Mouse (Mus musculus) forebrain, embryonic 10.5 days (tissue): ENCODE measurements around the gene Fbxl7. TPM values are rescaled to one million over a fixed set of nuclear protein-coding genes. Genes with fewer than 3 reads are reported as not detected.

Experiments
- DNase-seq: peaks from one replicate; pipeline ENCODE4 v3.0.0-alpha.2; 2017; ENCODE audit warnings: low spot score; ENCODE audit errors: extremely low spot score
- H3K27ac ChIP-seq: fragments of 300-500 bp; sonication (generic); 2 replicates; pipeline ENCODE4 v1.5.1; 2016; ENCODE audit warnings: mild to moderate bottlenecking
- H3K27me3 ChIP-seq: fragments of 300-500 bp; sonication (generic); 2 replicates; pipeline ENCODE4 v1.6.1; 2016; ENCODE audit warnings: mild to moderate bottlenecking; ENCODE audit not compliant: poor library complexity, severe bottlenecking
- H3K36me3 ChIP-seq: fragments of 300-500 bp; sonication (generic); replicated peaks from 2 replicates; pipeline ENCODE4 v1.6.1; 2016; ENCODE audit warnings: mild to moderate bottlenecking, moderate library complexity
- H3K4me1 ChIP-seq: fragments of 300-500 bp; sonication (generic); 2 replicates; pipeline ENCODE4 v1.6.1; 2016
- H3K4me3 ChIP-seq: fragments of 300-500 bp; sonication (generic); 2 replicates; pipeline ENCODE4 v1.5.1; 2016; ENCODE audit warnings: mild to moderate bottlenecking, moderate library complexity
- H3K9me3 ChIP-seq: fragments of 300-500 bp; sonication (generic); 2 replicates; pipeline ENCODE4 v1.6.1; 2016; ENCODE audit warnings: mild to moderate bottlenecking, moderate library complexity
- WGBS: fragments of 180-500 bp; shearing (Covaris S2); methylation state at CpG from one replicate; pipeline ENCODE4 v1.1.7; 2016; 5-methylcytosine and 5-hydroxymethylcytosine counted together
- polyA plus RNA-seq: library from polyadenylated mRNA; unstranded; fragments of >200 nt; fragmentation: Nextera tagmentation; extraction: Ambion mirVana; gene quantifications from 2 replicates; pipeline ENCODE4 v1.2.1, GENCODE M21; 2016

The Fbxl7 gene
- polyA plus RNA-seq, 1 experiment from 2014 or later: 8.2 TPM

- WGBS: 89% methylated on average over 3 of the region's 3 CpGs
- no peak for DNase-seq
- Histone ChIP-seq H3K27me3 (no peaks in the 10 kb centered on the region), H3K4me3 (no peak overlapping the region), H3K36me3 (no peaks in the 10 kb centered on the region), H3K4me1 (peaks cover 16% of the 10 kb centered on the region), H3K9me3 (no peaks in the 10 kb centered on the region), H3K27ac (no peak overlapping the region)
Measured at GRCm38 (mm10) chr15:26869197-26869596, 26.2 kb downstream of the Fbxl7 start.

DNA sequence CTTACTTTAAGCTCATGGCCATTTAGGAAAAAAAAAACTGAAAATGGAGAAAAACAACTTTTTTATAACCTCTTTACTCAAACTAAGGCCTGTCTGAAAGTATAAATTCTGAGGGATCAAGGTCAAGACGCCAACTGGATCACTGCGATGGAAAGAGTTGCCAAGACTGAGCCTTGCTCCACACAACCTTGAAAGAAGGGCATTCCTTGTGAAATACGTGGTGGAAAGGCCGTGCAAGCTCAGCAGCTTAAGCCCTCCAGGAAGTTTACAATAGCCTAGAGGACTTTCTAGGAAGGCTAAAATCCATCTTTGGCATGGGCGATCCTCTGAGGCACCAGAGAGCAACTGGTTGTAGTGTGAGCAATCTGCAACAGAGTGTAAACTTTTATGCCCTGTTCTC lies 27.9 kb downstream of the Fbxl7 start:
- H3K36me3 ChIP-seq: no peaks in the 10 kb centered on the region
- H3K27ac ChIP-seq: no peak overlapping the region
- no peak for DNase-seq
- WGBS: 84% methylated on average over 5 of the region's 5 CpGs
- H3K9me3 ChIP-seq: no peaks in the 10 kb centered on the region
- H3K4me3 ChIP-seq: no peak overlapping the region
- H3K27me3 ChIP-seq: no peaks in the 10 kb centered on the region
- peaks cover 4% of the 10 kb centered on the region; the same call in 1 of the 2 replicates for H3K4me1 ChIP-seq

DNA sequence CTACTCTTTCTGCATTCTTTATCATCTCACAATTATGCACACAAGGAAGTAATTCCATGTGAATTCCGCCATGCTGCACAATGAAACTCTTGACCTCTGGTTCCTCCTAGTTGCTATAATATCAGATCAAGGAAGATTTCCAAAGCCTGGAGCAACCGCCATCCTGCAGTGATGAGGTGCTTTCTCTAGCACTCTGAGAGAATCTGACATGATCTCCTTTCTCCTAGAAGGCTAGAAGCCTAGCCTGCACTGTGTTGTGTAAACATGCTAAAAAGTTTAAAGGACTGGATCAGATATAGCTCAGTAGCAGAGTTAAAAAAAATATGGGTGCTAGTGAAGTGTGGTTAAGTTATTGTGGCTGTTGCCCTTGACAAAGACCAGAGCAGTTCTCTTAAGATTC lies 33.2 kb downstream of the Fbxl7 start:
- WGBS: 89% methylated on average over 2 of the region's 2 CpGs
- H3K9me3 ChIP-seq: no peaks in the 10 kb centered on the region
- no peaks in the 10 kb centered on the region for H3K27me3 ChIP-seq
- DNase-seq: no peak
- no peaks in the 10 kb centered on the region for H3K4me1 ChIP-seq
- H3K4me3 ChIP-seq: no peak overlapping the region
- H3K36me3 ChIP-seq: no peaks in the 10 kb centered on the region
- no peak overlapping the region for H3K27ac ChIP-seq

- no peaks in the 10 kb centered on the region for H3K27me3 ChIP-seq
- H3K4me1 ChIP-seq: no peaks in the 10 kb centered on the region
- H3K9me3 ChIP-seq: no peaks in the 10 kb centered on the region
- no peaks in the 10 kb centered on the region for H3K36me3 ChIP-seq
- no peak for DNase-seq
- H3K27ac ChIP-seq: no peak overlapping the region
- 87% methylated on average over 1 of the region's 1 CpGs for WGBS
- H3K4me3 ChIP-seq: no peak overlapping the region
Measured at GRCm38 (mm10) chr15:26849626-26850025, 45.8 kb downstream of the Fbxl7 start.

- Histone ChIP-seq H3K27ac (no peak overlapping the region), H3K4me1 (no peaks in the 10 kb centered on the region), H3K9me3 (no peaks in the 10 kb centered on the region), H3K4me3 (no peak overlapping the region), H3K36me3 (no peaks in the 10 kb centered on the region), H3K27me3 (no peaks in the 10 kb centered on the region)
- 93% methylated on average over 6 of the region's 6 CpGs for whole genome bisulfite sequencing
- no peak for DNase-seq
Measured at GRCm38 (mm10) chr15:26842216-26842615, 53.2 kb downstream of the Fbxl7 start.

DNA sequence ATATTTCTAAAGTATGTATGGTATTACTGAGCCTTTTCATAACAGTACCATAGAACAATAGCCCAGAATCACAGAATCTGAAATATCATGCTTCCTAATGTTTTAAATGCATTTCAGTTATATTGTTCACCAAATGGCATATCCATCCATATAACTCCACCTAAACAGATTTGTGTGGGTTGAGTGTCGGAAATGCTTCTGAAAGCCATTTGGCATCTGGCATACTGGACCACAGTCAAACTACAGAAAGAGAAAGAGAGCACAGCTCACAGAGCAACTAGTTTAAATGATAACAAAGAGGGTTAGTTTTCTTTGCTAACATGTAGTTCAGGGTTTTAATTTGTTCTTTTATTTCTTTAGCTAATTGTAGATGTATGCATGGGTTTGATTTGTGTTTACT lies 57.0 kb downstream of the Fbxl7 start:
- WGBS: 93% methylated on average over 1 of the region's 1 CpGs
- H3K27ac ChIP-seq: no peak overlapping the region
- no peak for DNase-seq
- H3K36me3 ChIP-seq: no peaks in the 10 kb centered on the region
- no peaks in the 10 kb centered on the region for H3K4me1 ChIP-seq
- no peaks in the 10 kb centered on the region for H3K9me3 ChIP-seq
- no peak overlapping the region for H3K4me3 ChIP-seq
- H3K27me3 ChIP-seq: no peaks in the 10 kb centered on the region

GRCm38 (mm10) chr15:26837200-26837599 lies 58.2 kb downstream of the Fbxl7 start:
- H3K4me3 ChIP-seq: no peak overlapping the region

DNA sequence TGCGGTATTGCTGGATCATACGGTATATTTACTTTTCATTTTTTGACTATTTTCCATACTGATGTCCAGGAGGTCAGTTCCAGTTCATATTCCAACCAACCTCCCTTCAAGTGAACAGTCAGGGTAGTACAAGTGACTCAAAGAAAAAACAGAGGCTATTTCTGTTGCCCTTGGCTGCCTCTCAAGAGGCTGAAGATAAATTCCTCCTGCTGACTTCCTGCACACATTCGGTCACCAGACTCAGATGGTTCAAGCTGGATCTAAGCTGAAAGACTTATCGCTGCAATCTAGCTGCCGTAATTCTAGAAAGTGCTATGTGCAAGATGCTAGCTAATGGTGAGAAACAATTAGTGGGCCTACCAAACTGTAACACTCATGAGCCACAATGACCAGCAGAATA lies 61.0 kb downstream of the Fbxl7 start:
- H3K36me3 ChIP-seq: no peaks in the 10 kb centered on the region
- H3K9me3 ChIP-seq: no peaks in the 10 kb centered on the region
- WGBS: 93% methylated on average over 5 of the region's 5 CpGs
- H3K27me3 ChIP-seq: no peaks in the 10 kb centered on the region
- no peaks in the 10 kb centered on the region for H3K4me1 ChIP-seq
- H3K4me3 ChIP-seq: no peak overlapping the region
- no peak for DNase-seq
- no peak overlapping the region for H3K27ac ChIP-seq

More at GRCm38 (mm10) chr15:26837200-26837599, 58.2 kb downstream of the Fbxl7 start:
- H3K36me3 ChIP-seq: no peaks in the 10 kb centered on the region
- H3K27ac ChIP-seq: no peak overlapping the region
- H3K9me3 ChIP-seq: no peaks in the 10 kb centered on the region
- DNase-seq: no peak
- H3K4me1 ChIP-seq: no peaks in the 10 kb centered on the region
- WGBS: 81% methylated on average over 3 of the region's 3 CpGs
- no peaks in the 10 kb centered on the region for H3K27me3 ChIP-seq

- no peak overlapping the region for H3K27ac ChIP-seq
- no peaks in the 10 kb centered on the region for H3K27me3 ChIP-seq
- no peak overlapping the region for H3K4me3 ChIP-seq
- H3K4me1 ChIP-seq: no peaks in the 10 kb centered on the region
- WGBS: 89% methylated on average over 4 of the region's 4 CpGs
- no peaks in the 10 kb centered on the region for H3K9me3 ChIP-seq
- H3K36me3 ChIP-seq: no peaks in the 10 kb centered on the region
- DNase-seq: no peak
Measured at GRCm38 (mm10) chr15:26831141-26831540, 64.2 kb downstream of the Fbxl7 start.

- no peak for DNase-seq
- Histone ChIP-seq H3K36me3 (no peaks in the 10 kb centered on the region), H3K27me3 (no peaks in the 10 kb centered on the region), H3K9me3 (no peaks in the 10 kb centered on the region), H3K27ac (no peak overlapping the region), H3K4me3 (no peak overlapping the region), H3K4me1 (no peaks in the 10 kb centered on the region)
- WGBS: 95% methylated on average over 1 of the region's 1 CpGs
Measured at GRCm38 (mm10) chr15:26816931-26817330, 78.4 kb downstream of the Fbxl7 start.

GRCm38 (mm10) chr15:26812856-26813255 lies 82.5 kb downstream of the Fbxl7 start:
- no peaks in the 10 kb centered on the region for H3K9me3 ChIP-seq
- H3K4me1 ChIP-seq: no peaks in the 10 kb centered on the region
- H3K27ac ChIP-seq: no peak overlapping the region
- 94% methylated on average over 3 of the region's 3 CpGs for WGBS
- no peaks in the 10 kb centered on the region for H3K36me3 ChIP-seq
- H3K4me3 ChIP-seq: no peak overlapping the region
- no peak for DNase-seq
- H3K27me3 ChIP-seq: no peaks in the 10 kb centered on the region

DNA sequence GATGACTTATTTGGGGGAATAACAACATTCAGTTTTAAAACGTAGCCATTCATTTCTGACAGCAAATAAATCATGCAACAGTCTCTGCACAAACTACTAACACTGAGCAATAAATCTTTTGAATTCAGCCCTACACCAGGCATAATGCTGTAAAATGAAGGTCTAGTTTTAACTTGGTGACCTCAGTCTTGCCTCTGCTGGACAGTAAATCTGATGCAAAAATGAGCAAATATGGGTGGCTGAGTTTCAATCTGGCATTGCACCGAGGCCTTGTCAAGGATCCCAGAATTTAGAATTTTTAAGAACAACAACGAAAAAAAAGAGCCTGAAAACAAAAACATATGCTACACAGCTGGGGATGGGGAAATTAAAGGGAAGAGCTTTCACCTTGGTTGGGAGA lies 85.8 kb downstream of the Fbxl7 start:
- WGBS: 92% methylated on average over 3 of the region's 3 CpGs
- no peaks in the 10 kb centered on the region for H3K9me3 ChIP-seq
- no peak for DNase-seq
- no peak overlapping the region for H3K27ac ChIP-seq
- H3K36me3 ChIP-seq: no peaks in the 10 kb centered on the region
- no peaks in the 10 kb centered on the region for H3K27me3 ChIP-seq
- H3K4me1 ChIP-seq: no peaks in the 10 kb centered on the region
- no peak overlapping the region for H3K4me3 ChIP-seq

DNA sequence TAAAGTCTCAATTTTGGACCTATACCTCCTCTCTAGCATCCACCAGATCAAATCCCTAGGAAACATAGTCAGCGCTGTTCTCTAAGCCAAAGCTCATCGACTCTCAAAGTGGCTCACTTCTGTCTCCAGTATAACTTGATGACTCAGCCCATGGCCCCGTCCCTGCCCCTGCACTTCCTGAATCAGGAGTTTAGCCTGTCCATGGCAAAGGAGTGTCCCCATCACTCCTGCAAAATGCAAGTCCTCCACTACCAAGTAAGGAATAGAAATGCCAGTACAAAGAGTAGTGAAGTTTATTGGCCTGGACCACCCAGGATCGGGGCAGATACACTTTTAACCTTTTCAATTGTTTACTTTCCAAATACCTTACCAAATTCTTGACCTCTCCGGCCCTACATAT lies 91.3 kb downstream of the Fbxl7 start:
- no peaks in the 10 kb centered on the region for H3K27me3 ChIP-seq
- no peak for DNase-seq
- no peaks in the 10 kb centered on the region for H3K36me3 ChIP-seq
- no peak overlapping the region for H3K27ac ChIP-seq
- no peak overlapping the region for H3K4me3 ChIP-seq
- no peaks in the 10 kb centered on the region for H3K9me3 ChIP-seq
- WGBS: 81% methylated on average over 5 of the region's 5 CpGs
- peaks cover 4% of the 10 kb centered on the region for H3K4me1 ChIP-seq

DNA sequence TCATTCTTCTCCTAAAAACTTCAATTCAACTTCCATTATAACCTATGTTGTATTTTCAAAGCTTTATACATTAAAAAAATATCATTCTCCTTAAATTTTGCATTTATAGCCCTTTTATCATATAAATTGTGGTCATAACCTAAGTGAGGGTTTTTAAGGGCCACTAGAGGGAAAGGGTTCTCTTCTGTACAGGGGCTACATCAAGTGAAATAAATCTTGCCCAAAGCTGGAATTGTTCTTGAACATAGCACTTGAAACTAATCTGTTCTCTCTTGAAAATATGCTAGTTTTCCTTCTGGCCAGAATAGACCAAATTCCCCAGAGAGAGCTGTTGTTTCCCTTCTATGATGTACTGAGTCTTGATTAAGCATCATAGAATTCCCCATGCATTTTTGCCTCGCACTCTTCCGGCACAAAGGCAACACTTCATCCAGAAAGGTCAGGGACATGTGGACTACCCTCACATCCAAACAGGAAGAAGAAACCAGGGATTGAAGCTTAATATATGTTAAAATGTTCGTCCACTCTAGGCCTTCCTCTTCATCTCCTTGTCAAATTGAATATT lies 95.8 kb downstream of the Fbxl7 start:
- Histone ChIP-seq H3K27me3 (no peaks in the 10 kb centered on the region), H3K4me3 (no peak overlapping the region), H3K27ac (no peak overlapping the region), H3K9me3 (no peaks in the 10 kb centered on the region), H3K36me3 (no peaks in the 10 kb centered on the region), H3K4me1 (peaks cover 4% of the 10 kb centered on the region)
- DNase-seq: no peak
- WGBS: 91% methylated on average over 3 of the region's 3 CpGs
